Mouse (Mus musculus): ENCODE data around the gene Snx4.

GRCm38 (mm10) chr16:33344875-33345274, 93.6 kb downstream of the Snx4 start:
- TF ChIP-seq CTCF (IDR thresholded peaks at IDR 0.05; ENCODE audit: borderline replicate concordance, extremely low read depth, insufficient read depth, insufficient read length), result no peak
- TF ChIP-seq POLR2A (IDR thresholded peaks at IDR 0.05; ENCODE audit: borderline replicate concordance, extremely low read depth, insufficient read depth, insufficient read length, poor library complexity, severe bottlenecking), result no peak
